Comparison of ENCODE assay signal across 8 mouse cellular contexts in genomic region chr15:27715331-27715730, GRCm38 (mm10). TPM values are rescaled to one million over a fixed set of nuclear protein-coding genes. Genes with fewer than 3 reads are reported as not detected.
DNase-seq lines count a peak whose midpoint lies in the region; ATAC-seq lines count a peak whose summit lies in the region.

No protein-coding gene starts in this region.

- intact Hi-C loops in heart, postnatal 25 days (cut with DNase I), result loop anchor here (5.0 kb wide), 1 partner anchor 58 kb away; no protein-coding TSS in a partner anchor
- intact Hi-C loops in left cerebral cortex, postnatal 14 days (cut with DNase I), result loop anchor here (2.0 kb wide), 1 partner anchor 57 kb away; no protein-coding TSS in a partner anchor

- peak; percentile 90 for ATAC-seq in neutrophil, adult 5-6 weeks (ENCODE audit: extremely low read depth, insufficient number of reproducible peaks, low FRiP score, poor library complexity, severe bottlenecking)

- peak; percentile 28 for DNase-seq in heart, adult 8-10 months (ENCODE audit: low spot score)
- no peak for DNase-seq in heart, postnatal 25 days (ENCODE audit: low spot score)
- DNase-seq in A20 (ENCODE audit: low read depth, low spot score) (peak; percentile 27), MN1 (ENCODE audit: low spot score) (peak; percentile 15)
- DNase-seq in frontal cortex, adult 2 months (ENCODE audit: extremely low spot score in 1 of 2, low spot score in 1 of 2), result peak; percentile 35 to 89
- DNase-seq in left cerebral cortex, postnatal 14 days (ENCODE audit: low spot score in 2 of 2), result peak; percentile 72 to 74
- DNase-seq in urinary bladder, postnatal 4 days (ENCODE audit: low spot score in 2 of 2), result no peak

RNA-seq across cellular contexts. Expression of gene Otulinl, which starts 34.0 kb away (rescaled TPM):
- 1 to 10 TPM in 2 of 4 experiments, under 1 TPM in 2; 0.79 to 2.2 (median 1.1) TPM for total RNA-seq in heart, adult 8-10 months (2022)
- total RNA-seq in heart, postnatal 25 days (2021), result 1 to 10 TPM; 2.7 to 3.6 TPM
- 18.3 and 21.0 TPM in 2 replicates for polyA plus RNA-seq in frontal cortex, adult 2 months (2012; rRNA removed)
- 10 to 100 TPM; 28.8 to 33.1 TPM for total RNA-seq in left cerebral cortex, postnatal 14 days (2021)
- total RNA-seq in neutrophil, adult 5-6 weeks (2017), result 31.5 and 44.2 TPM in 2 replicates

Comparison
In these comparisons a context has a peak if more than half of its experiments do, and no peak if none do; other contexts are left out.
1. DNase-seq: peak in heart, adult 8-10 months (single experiment), A20 (single experiment), MN1 (single experiment), frontal cortex, adult 2 months (2 of 2) and left cerebral cortex, postnatal 14 days (2 of 2); none in heart, postnatal 25 days (single experiment) and urinary bladder, postnatal 4 days (0 of 2).